Mouse (Mus musculus) testis, adult 2 months (tissue): ENCODE data around the gene Triobp.

Experiments used
- CTCF ChIP-seq: fragments of 200-500 bp; IDR thresholded peaks from 2 replicates; pipeline ENCODE4 v1.5.1; 2012; ENCODE audit warnings: low read depth, mild to moderate bottlenecking, inconsistent platforms, low read length, moderate library complexity; ENCODE audit not compliant: control insufficient read depth, insufficient read depth, insufficient replicate concordance
- POLR2A ChIP-seq: fragments of 200-500 bp; IDR thresholded peaks from 2 replicates; pipeline ENCODE4 v1.6.1; 2012; ENCODE audit warnings: low read depth, mild to moderate bottlenecking, inconsistent platforms, low read length, moderate library complexity; ENCODE audit not compliant: control insufficient read depth

DNA sequence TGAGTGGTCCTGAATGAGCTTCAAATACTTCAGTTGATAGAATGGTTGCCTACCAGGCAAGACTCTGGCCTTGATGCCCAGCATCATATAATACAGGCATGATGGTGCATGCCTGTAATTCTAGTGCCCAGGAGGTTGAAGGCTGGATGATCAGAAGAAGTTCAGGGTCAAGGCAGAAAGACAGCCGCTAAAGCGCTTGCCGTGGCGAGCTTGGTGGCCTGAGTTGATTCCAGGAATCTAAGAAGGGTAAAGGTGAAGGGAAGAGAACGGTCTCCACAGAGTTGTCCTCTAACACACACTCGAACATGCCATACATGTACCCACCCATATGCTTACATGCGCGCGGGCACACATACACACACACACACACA, 42.6 kb downstream of the Triobp start:
- no peak for TF ChIP-seq POLR2A
- TF ChIP-seq CTCF = no peak
